Mouse (Mus musculus): ENCODE results near the gene Stam2.

Stam2 gene

GRCm38 (mm10) chr2:52742256-52743158 lies at the start of gene Stam2:
Gene Stam2 (minus strand): TSS chr2:52742281.
- DNase-seq (ENCODE audit: low spot score), result peak; percentile 94

- DNase-seq (ENCODE audit: low spot score), result no peak
Observed at GRCm38 (mm10) chr2:52785106-52785721, 43.1 kb upstream of the Stam2 start.

DNA sequence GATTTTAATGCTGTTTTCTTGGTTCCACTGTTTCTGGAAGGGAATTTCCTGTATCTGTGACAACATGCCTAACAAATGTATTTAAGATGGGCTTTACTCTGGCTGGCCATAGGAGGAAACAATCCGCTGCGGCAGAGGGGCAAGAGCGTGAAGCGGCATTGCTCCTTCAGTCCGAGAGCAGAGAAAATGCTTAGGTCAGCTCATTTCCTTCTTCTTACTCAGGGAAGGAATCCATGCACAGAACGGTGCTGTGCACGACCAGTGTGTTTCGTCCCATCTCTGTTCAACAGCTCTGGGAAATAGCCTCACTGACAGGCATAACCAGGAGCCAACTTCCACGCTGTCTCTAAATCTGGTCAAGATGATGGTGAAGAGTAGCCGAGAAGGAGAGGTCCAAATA lies 37.9 kb upstream of the Stam2 start:
- no peak for DNase-seq (ENCODE audit: low spot score)

DNA sequence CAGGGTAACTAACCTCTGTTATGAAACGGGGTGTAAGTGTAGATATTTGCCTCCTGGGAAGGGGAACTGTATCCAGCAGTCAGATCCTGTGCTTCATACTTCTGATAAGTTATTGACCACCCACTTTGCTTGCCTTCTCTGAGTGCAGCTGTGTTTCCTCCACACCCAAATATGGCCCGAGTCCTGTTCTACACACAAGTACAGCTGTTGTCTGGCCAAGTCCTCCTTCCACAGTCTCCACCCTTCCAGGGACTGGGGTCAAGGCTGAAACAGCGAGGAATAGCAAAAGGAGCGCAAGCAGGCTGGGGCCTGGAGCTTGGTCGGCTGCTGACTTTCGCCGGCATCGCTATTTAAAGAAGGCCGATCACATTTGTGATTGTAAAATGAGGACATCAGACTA lies 37.3 kb upstream of the Stam2 start:
- peak; percentile 68 for DNase-seq (ENCODE audit: low spot score)

DNA sequence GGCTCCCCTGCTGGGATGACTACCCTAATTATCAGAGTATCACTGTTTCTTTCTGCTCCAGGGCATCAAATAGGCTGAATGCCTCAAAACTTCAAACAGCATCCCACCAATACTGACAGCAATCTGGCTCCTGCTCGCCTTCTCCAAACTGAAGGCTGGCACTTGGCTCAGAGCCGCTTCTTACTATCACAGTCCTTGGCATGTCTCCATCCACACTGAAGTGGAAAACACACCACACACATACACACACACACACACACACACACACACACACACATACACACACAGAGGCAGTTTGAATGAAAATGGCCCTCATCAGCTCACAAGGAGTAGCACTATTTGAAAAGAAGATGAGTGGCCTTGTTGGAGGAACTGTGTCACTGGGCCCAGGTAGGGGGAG lies 35.8 kb upstream of the Stam2 start:
- DNase-seq (ENCODE audit: low spot score), result no peak

GRCm38 (mm10) chr2:52774373-52774772 lies 32.3 kb upstream of the Stam2 start:
- DNase-seq (ENCODE audit: low spot score), result no peak

DNA sequence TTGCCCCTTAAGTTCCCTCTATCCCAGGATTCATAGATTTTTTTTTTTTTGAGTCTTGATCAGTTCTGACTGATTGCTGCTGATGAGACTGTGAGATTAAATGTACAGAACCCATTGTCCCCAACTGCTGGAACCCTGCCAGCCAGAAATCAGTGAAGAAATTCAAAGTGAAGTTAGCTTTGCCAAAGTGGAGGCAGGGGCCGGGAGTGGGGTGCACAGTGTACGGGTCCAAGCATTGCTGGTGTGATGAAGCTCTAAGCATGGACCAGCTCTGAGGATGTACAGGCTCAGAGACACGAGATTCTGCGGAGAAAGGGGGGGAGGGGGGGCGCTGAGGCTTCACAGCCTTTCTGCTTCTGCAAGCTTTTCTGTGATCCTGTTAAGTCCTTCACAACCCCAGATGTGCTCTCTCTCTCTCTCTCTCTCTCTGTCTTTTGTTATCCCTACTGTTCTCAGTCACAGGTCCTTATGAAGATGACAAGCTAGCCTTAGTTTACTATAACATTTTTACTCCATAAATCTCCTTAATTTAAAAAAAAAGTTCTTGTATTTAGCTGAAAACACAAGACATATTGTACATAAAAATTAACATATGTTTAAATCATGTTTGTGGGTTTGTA lies 30.8 kb upstream of the Stam2 start:
- DNase-seq (ENCODE audit: low spot score), result peak; percentile 50

DNA sequence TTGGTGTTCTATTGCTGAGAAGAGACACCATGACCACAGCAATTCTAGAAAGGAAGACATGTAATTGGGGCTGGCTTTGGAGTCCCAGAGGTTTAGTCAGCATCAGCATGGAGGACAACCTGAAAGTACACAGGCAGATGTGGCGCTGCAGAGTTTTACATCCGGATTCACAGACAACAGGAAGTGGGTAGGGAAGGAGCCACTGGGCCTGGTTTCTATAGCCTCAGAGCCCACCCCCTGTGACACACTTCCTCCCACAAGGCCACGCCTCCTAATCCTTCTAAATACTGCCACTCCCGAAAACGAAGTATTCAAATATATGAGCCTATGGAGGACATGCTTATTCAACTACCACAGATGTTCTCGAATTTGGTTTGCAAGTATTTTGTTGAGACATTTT lies 23.0 kb upstream of the Stam2 start:
- DNase-seq (ENCODE audit: low spot score), result no peak

DNA sequence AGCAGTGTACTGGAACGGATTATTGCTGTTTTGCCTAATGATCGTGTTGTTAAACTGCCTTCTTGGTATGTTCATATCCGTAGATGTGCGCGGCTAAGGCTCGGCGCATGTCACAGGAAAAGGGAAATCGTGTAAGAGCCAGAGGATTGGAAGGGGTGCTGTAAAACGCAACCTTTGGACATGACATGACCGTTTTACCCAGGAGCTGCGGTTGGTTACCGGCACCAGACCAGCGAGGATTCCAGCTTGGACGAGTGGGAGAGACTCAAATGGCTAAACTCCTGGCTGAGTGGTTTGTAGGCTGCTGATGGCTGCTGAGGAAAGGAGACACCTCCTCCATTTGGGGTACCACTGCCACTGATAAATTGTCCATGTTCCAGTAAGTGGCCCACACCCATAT lies 21.8 kb upstream of the Stam2 start:
- DNase-seq (ENCODE audit: low spot score), result no peak

DNA sequence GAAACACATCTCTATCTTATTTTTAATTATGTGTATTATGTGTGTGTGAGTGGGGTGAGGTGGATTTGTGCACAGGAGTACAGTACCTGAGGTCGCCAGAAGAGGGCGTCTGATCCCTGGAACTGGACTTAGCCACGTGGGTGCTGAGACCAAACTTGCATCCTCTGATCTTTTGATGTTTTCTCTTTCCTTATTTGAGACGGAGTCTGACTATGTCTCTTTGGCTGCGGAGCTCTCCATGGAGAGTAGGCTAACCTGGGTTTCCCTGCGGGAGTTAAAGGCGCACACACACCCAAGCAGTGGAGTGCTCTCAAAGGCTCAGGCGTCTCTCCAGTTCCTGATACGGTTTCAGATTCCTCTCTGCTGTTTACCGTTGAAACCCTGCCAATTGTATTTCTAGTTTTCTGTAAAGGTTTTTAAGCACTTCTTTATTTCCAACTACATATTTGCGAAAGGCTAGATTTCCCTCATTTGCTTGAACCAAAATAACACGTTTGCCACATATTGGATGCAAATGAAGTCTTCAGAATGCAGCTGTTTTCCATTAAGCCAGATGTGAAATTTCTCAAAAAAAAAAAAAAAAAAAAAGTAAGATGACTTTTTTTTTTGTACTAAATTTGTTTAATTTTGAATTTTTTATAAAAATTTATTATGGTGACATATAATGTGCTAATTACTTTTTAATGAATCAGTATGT lies 21.1 kb upstream of the Stam2 start:
- DNase-seq (ENCODE audit: low spot score), result peak; percentile 93

DNA sequence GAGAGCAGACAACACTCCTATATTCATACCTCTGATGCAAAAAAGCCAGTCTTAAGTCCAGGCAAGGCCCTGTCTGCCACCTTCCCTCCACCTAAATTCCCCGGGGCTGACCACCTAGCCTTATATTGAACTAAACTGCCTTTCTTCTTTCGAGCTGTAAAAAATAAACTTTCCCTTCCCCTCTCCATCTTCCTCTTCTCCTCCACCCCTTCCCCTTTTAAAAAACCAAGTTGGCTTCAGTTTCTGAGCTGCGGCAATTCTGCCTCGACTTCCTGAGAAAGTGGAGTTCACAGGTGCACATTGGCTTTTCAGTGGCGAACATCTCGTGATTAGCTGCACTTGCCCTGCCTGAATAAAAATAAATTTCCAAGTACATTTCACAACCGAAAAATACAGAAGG lies 20.4 kb upstream of the Stam2 start:
- DNase-seq (ENCODE audit: low spot score), result no peak

GRCm38 (mm10) chr2:52758627-52759026 lies 16.5 kb upstream of the Stam2 start:
- DNase-seq (ENCODE audit: low spot score), result peak; percentile 80

DNA sequence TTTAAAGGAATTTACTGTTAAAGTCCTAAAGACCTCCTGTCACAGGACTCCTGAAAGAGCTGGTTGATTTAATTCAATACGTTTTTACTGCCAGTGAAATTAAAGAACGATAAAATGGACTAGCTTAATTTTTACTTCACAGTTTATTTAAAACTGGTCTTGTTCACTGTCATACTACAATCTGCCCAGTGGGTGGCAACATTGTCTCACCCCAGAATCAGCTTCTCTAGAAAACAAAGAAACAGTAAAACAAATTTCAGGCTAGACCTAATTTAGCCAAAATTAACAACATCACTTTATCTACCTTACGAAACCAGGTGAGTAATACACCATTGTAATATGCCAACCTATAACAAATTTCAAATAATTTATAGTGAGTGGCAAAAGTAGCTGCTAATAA lies 14.6 kb upstream of the Stam2 start:
- DNase-seq (ENCODE audit: low spot score), result no peak

GRCm38 (mm10) chr2:52753573-52754317 lies 11.7 kb upstream of the Stam2 start:
- DNase-seq (ENCODE audit: low spot score), result no peak

GRCm38 (mm10) chr2:52744099-52744498 lies 2.0 kb upstream of the Stam2 start:
- DNase-seq (ENCODE audit: low spot score), result no peak

GRCm38 (mm10) chr2:52741681-52742255 lies 313 bp downstream of the Stam2 start:
- no peak for DNase-seq (ENCODE audit: low spot score)

DNA sequence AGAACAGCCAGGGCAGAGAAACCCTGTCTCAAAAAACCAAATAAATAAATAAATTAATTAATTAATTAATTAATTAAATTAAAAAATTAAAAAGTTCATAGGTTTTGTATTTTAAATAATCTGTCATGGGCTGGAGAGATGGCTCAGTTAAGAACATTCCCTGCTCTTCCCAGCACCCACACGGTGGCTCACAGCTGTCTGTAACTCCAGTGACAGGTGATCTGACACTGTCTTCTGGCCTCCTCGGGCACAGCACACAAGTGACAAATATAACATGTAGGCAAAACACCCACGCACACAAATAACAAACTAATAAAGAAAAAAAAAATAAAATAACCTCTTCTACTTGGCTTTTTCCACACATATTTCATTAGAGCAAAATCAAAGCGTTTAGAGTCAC lies 1.5 kb downstream of the Stam2 start:
- DNase-seq (ENCODE audit: low spot score), result no peak

- no peak for DNase-seq (ENCODE audit: low spot score)
Observed at GRCm38 (mm10) chr2:52734504-52734903, 7.6 kb downstream of the Stam2 start.

DNA sequence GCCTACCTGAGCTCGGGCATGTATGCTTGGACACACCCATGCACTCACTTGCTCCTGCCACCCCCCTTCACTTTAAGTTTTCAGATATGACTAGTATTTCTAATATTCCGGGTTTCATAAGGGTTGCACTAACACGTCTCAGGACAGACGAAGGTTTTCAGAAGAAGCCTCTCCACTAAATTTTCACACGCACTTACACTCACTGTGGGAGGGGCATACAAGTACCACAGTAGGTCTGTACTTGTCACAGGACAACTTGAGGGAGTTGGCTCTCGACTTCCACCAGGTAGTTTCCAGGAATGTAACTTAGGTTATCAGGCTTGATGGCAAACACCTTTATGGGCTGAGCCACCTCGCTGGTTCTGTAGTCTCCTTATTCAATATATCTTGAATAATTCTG lies 8.4 kb downstream of the Stam2 start:
- DNase-seq (ENCODE audit: low spot score), result no peak

DNA sequence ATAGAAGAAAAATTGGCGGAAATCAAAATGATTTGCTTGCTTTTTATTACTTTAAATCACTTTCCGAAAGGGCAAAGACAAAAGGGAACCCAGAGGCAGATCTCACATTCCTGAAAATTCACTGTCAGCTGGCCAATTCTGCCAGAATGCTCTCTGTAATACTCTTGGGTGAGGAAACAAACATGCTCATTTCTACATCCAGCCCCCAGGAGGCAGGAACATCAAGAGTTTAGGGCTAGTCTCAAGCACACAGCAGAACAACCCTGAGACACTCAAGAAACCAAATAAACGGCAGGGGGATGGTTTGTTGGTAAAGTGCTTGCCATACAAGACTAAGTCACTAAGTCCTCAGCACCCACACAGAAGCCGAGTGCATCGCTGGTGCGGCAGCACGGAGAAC lies 9.5 kb downstream of the Stam2 start:
- DNase-seq (ENCODE audit: low spot score), result no peak

DNA sequence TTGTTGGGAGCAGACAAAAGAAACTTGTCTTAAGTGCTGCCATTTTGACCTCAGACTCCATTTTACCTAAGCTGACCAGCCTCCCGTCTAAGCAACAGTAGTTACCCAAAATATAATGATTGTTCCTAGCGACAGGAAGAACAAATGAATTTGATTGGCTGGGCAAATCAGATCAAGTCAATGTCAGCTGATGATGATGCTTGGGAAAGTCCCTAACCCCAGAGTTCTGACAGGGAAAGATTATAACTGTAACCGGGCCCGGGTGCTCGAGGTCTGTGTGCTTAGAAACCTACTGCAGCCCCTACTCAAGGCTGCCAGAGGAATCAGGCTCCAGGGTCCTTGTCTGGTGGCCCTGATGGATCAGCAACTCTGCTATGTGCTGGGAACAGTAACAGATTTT lies 10.1 kb downstream of the Stam2 start:
- DNase-seq (ENCODE audit: low spot score), result no peak
